Mouse (Mus musculus) liver, embryonic 14.5 days (tissue): ENCODE results near the gene Pld3.

ENCODE experiments used
- CTCF ChIP-seq: IDR thresholded peaks from 2 replicates; pipeline ENCODE4 v1.5.1; 2016; ENCODE audit warnings: antibody characterized with exemption, low read depth, control low read depth
- EP300 ChIP-seq: IDR thresholded peaks from 2 replicates; pipeline ENCODE4 v1.6.1; 2016; ENCODE audit warnings: antibody characterized with exemption, low read depth

DNA sequence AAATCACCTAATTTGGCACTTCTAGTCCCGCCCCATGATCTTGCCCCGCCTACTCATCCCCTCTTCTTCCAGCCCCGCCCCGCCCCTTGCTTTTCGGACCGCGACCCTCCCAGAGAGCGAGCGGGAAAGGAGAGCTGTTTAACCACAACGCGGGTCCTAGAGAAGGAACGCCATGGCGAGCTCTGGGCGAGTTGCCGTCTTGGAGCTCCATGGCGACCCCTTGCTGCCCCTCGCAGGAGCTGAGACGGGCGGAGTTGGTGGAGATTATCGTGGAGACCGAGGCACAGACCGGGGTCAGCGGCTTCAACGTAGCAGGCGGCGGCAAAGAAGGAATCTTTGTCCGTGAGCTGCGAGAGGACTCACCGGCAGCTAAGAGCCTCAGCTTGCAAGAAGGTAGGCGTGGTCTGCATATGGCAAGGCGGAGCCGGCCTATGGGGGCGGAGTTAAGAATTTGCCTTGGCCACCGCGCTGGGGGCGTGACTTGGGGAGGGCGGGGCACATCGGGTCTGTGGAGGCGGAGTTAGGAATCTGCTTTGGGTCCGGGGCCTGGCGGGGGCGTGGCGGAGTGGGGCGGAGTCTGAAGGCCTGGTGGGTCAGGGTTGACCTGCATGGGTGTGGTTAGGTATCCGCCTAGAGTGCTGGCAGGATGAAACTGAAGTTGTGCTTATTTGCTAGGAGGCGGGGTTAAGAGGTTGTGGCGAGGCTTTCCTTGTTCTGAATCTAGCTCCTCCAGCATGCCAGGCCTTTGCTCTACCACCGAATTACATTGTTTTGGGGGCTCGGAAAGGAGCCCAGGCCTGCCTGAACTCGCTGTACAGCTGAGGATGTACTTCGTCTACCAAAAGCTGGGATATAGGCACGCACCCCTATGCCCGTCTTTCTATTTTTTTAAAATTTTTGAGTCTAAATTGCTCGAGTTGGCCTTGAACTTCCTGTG lies 45.0 kb downstream of the Pld3 start:
- peak; percentile 42; the same call in 1 of the 2 replicates for TF ChIP-seq CTCF
- TF ChIP-seq EP300 = no peak
